Mouse (Mus musculus): ENCODE data around the gene Fam160b1. TPM values are rescaled to one million over a fixed set of nuclear protein-coding genes. Genes with fewer than 3 reads are reported as not detected.

Fam160b1 gene
- polyA plus RNA-seq (2021): 21.5 TPM

DNA sequence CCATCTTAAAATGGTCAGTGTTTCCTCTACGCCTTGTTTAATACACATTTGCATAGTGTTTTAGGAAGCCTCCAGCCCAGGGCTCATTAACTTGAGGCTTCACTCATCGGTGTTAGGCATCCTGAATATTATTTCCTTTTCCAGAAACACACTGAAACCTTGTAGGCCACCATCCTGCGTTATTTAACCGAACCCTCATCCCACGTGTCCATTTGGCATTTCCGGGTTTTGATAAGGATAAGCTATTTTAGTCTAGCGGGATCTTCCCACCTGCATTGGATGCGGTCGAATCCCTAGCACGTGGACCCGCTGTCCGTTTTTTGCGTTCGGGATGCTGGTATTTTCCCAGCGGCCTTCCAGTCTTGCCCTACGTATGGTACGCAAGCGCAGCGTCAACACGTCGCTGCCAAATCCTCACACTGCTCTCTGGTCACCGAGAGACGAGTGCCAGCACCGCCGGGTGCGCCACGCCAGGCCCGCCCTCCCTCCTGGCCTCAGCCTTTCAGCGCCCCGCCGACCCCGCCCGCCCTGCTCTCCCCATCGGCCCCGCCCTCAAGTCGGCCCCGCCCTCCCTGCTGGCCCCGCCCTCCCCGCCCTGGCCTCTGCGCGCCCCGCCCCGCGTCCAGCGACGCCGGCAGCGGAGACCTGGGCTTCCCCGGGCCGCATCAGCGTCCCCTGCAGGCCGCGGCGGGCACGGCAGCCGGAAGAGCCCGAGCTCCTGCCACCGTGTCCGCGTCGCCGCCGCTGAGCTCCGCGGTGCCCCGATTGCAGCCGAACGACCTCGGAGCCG is at the start of gene Fam160b1:
TSS of gene Fam160b1 (plus strand) at position 340 of the 790 bp plus-strand sequence.
- peak; percentile 89 for ATAC-seq
- peak; percentile 71 for DNase-seq (ENCODE audit: low read depth, low spot score)
- POLR2A ChIA-PET: interaction anchor here (1.0 kb wide), 1 partner anchor 199 kb away, joined by 5 read pairs; no protein-coding TSS in a partner anchor
- in situ Hi-C loops (cut with MboI; ENCODE audit: low pct_unique_long_range_greater_than_20kb): no loop called here
- CTCF ChIA-PET: interaction anchor here (0.6 to 2.7 kb wide), 7 partner anchors 11 to 198 kb away, joined by 3 to 10 read pairs (median 3); partner anchors contain the start of gene Ablim1
- no peaks in the 10 kb centered on the region for H3K27me3 ChIP-seq
- peak; percentile 100 for TF ChIP-seq CTCF (IDR thresholded peaks at IDR 0.05)

DNA sequence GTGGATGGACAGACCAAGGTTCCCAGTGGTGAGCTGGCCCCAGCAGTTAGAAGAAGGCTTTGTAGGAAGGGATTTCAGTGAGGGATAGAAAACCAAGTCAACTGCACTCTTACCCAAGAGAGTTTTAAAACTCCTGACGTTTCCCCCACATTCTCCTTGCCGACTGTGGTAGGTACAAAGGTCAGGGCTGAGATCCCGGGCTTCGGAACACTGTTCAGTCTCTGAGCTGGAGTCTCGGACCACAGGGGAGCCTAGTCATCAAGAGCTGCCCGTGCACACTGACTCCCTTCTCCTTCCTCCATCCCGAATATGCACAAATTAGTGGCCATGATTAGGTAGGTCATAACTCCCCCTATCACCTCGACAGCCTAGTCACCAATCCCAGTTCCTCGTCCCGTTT is 47.3 kb upstream of the Fam160b1 start:
- TF ChIP-seq CTCF (IDR thresholded peaks at IDR 0.05): no peak
- DNase-seq (ENCODE audit: low read depth, low spot score): no peak
- ATAC-seq: no peak
- no peaks in the 10 kb centered on the region for H3K27me3 ChIP-seq
- in situ Hi-C loops (cut with MboI; ENCODE audit: low pct_unique_long_range_greater_than_20kb): no loop called here
- CTCF ChIA-PET: interaction anchor here (0.9 to 2.8 kb wide), 7 partner anchors 17 to 151 kb away, joined by 3 to 8 read pairs (median 3); no protein-coding TSS in a partner anchor
- POLR2A ChIA-PET: interaction anchor here (1.0 to 2.0 kb wide), 3 partner anchors 16 to 40 kb away, joined by 4 to 7 read pairs (median 4); no protein-coding TSS in a partner anchor

GRCm38 (mm10) chr19:57313891-57314345 is 46.6 kb upstream of the Fam160b1 start:
- DNase-seq (ENCODE audit: low read depth, low spot score): no peak
- no peaks in the 10 kb centered on the region for H3K27me3 ChIP-seq
- TF ChIP-seq CTCF (IDR thresholded peaks at IDR 0.05): no peak
- no peak for ATAC-seq
- in situ Hi-C loops (cut with MboI; ENCODE audit: low pct_unique_long_range_greater_than_20kb): no loop called here
- ChIA-PET POLR2A (interaction anchor here (0.9 to 2.0 kb wide), 11 partner anchors 11 to 152 kb away, joined by 3 to 7 read pairs (median 4); no protein-coding TSS in a partner anchor), CTCF (interaction anchor here (0.9 to 2.8 kb wide), 10 partner anchors 15 to 165 kb away, joined by 3 to 8 read pairs (median 3); partner anchors contain the start of gene Fam160b1)

- DNase-seq (ENCODE audit: low read depth, low spot score): no peak
- peak; percentile 69 for TF ChIP-seq CTCF (IDR thresholded peaks at IDR 0.05)
- in situ Hi-C loops (cut with MboI; ENCODE audit: low pct_unique_long_range_greater_than_20kb): no loop called here
Observed at GRCm38 (mm10) chr19:57314346-57315012, 46.0 kb upstream of the Fam160b1 start, which contains the start of gene Ablim1. Ablim1 (minus strand) TSS chr19:57314919.

DNA sequence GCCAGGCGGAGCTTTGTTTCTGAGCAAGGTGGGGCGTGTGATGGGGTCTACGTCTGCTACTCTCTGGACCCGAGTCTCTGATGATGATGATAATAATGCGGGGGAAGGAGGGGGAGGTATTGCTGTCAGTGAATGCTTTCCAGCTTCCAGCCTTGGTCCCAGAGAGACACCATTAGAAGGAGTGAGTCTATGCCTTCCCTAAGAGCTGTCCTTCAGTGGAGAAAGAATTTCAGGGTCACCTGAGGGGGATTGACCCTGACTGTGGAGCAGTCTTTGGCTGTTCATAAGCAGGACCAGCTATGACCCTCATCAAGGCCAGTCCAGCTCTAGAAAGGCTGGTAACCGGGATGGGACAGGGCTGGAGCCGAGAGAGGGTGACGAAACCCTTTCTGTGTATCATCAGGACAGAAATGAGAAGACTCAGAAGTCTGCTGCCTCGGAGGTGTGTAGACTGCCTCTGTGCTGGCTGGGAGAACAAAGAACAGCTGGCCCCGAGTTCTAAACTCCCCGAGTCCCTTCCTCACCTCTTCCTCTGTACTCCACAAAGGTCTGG is 45.4 kb upstream of the Fam160b1 start:
- no peak for TF ChIP-seq CTCF (IDR thresholded peaks at IDR 0.05)
- CTCF ChIA-PET: interaction anchor here (0.8 to 2.8 kb wide), 10 partner anchors 9 to 124 kb away, joined by 3 to 8 read pairs (median 3); no protein-coding TSS in a partner anchor
- ATAC-seq: no peak
- POLR2A ChIA-PET: interaction anchor here (0.7 to 2.0 kb wide), 6 partner anchors 10 to 153 kb away, joined by 3 to 7 read pairs (median 4); no protein-coding TSS in a partner anchor
- in situ Hi-C loops (cut with MboI; ENCODE audit: low pct_unique_long_range_greater_than_20kb): no loop called here
- H3K27me3 ChIP-seq: no peaks in the 10 kb centered on the region
- DNase-seq (ENCODE audit: low read depth, low spot score): no peak

More at GRCm38 (mm10) chr19:57314346-57315012, 46.0 kb upstream of the Fam160b1 start, which contains the start of gene Ablim1:
- ATAC-seq: peak; percentile 88
- ChIA-PET POLR2A (interaction anchor here (0.8 to 2.0 kb wide), 12 partner anchors 10 to 152 kb away, joined by 3 to 7 read pairs (median 4); no protein-coding TSS in a partner anchor), CTCF (interaction anchor here (0.8 to 2.8 kb wide), 16 partner anchors 9 to 166 kb away, joined by 3 to 8 read pairs (median 3); partner anchors contain the start of gene Fam160b1)
- H3K27me3 ChIP-seq: no peaks in the 10 kb centered on the region

DNA sequence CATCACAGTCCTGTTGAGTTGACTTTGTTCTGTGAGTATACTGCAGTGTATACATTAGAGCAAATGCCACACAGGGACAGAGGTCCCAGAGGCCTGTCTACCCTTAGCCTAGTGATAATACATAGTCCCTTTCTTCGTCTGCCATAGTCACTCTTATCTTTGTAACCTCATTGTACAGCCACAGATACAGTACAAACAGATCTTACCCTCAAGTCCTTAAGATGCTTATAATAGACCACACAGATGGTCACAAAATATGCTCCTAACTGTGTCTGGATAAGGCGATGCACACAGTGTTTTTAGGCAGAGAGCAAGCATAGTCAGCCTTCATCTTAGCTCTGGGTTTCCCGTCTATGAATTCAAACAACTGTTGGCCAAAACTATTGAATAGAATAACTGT is 43.9 kb upstream of the Fam160b1 start:
- in situ Hi-C loops (cut with MboI; ENCODE audit: low pct_unique_long_range_greater_than_20kb): no loop called here

DNA sequence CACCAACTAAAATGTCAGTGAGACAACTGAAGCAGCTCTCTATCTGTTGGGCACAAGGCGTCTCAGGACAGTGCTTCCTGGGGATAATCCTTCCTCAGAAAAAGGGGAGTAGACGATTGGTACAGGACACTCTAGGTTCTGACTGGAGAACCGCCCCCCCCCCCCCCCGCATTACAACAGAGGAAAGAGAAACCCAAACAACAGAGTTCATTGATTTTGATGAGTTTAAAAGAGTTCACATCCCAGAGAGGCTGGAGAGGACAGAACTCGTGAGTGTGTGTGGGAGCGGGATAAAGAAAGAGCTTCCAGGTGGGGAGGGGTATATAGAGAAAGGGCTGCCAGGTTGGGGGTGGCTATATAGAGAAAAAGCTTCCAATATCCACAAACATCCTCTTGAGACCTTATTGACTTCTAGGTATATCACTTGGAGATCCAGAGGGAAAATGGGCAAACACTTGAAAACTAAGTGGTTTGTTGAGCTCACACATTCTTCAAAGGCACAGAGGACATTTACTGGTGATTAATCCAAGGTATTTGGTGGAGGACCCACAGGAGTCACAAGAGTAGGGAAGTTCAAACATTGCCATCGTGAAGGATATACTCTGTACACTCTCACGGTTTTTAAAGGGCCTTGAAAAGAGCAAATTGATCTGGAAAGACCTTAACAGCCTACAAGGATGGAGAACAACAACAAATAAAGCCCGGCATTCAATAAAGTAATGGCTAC is 39.7 kb upstream of the Fam160b1 start:
- ChIA-PET CTCF (interaction anchor here (1.3 to 2.5 kb wide), 4 partner anchors 8 to 127 kb away, joined by 3 to 9 read pairs (median 5); no protein-coding TSS in a partner anchor), POLR2A (no interaction called here)
- in situ Hi-C loops (cut with MboI; ENCODE audit: low pct_unique_long_range_greater_than_20kb): loop anchor here (5.0 kb wide), 2 partner anchors 64 to 159 kb away; no protein-coding TSS in a partner anchor
- no peak for ATAC-seq
- DNase-seq (ENCODE audit: low read depth, low spot score): no peak
- H3K27me3 ChIP-seq: no peaks in the 10 kb centered on the region
- no peak for TF ChIP-seq CTCF (IDR thresholded peaks at IDR 0.05)

More for the DNA sequence above, 43.9 kb upstream of the Fam160b1 start:
- DNase-seq (ENCODE audit: low read depth, low spot score) (no peak), ATAC-seq (no peak)
- POLR2A ChIA-PET: interaction anchor here (0.8 kb wide), 1 partner anchor 155 kb away, joined by 3 read pairs; no protein-coding TSS in a partner anchor
- CTCF ChIA-PET: interaction anchor here (1.2 to 1.5 kb wide), 2 partner anchors 155 to 156 kb away, joined by 3 read pairs; no protein-coding TSS in a partner anchor
- H3K27me3 ChIP-seq: no peaks in the 10 kb centered on the region
- no peak for TF ChIP-seq CTCF (IDR thresholded peaks at IDR 0.05)

- ATAC-seq (no peak), DNase-seq (ENCODE audit: low read depth, low spot score) (peak; percentile 42)
- POLR2A ChIA-PET: no interaction called here
- CTCF ChIA-PET: interaction anchor here (1.1 to 2.0 kb wide), 3 partner anchors 123 to 130 kb away, joined by 3 to 4 read pairs (median 4); no protein-coding TSS in a partner anchor
- in situ Hi-C loops (cut with MboI; ENCODE audit: low pct_unique_long_range_greater_than_20kb): loop anchor here (5.0 kb wide), 2 partner anchors 65 to 160 kb away; no protein-coding TSS in a partner anchor
- no peaks in the 10 kb centered on the region for H3K27me3 ChIP-seq
- TF ChIP-seq CTCF (IDR thresholded peaks at IDR 0.05): no peak
Observed at GRCm38 (mm10) chr19:57321839-57322238, 38.6 kb upstream of the Fam160b1 start.

DNA sequence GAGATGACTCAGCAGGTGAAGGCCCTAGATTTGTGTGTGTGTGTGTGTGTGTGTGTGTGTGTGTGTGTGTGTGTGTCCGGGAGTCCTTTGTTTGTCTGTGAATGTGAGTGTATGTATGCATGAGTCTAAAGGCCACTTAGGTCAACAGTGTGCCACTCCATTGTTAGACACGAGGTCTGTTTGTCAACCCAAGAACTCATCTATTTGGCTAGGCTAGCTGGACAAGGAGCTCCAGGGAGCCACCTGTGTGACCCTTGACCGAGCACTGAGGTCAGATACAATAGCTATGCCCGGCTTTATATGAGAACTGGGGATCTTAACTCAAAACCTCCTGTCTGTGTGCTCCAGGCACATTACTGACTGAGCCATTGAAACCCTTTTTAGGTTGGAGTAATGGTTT is 38.0 kb upstream of the Fam160b1 start:
- DNase-seq (ENCODE audit: low read depth, low spot score) (no peak), ATAC-seq (no peak)
- no peak for TF ChIP-seq CTCF (IDR thresholded peaks at IDR 0.05)
- H3K27me3 ChIP-seq: no peaks in the 10 kb centered on the region
- in situ Hi-C loops (cut with MboI; ENCODE audit: low pct_unique_long_range_greater_than_20kb): loop anchor here (5.0 kb wide), 2 partner anchors 65 to 160 kb away; no protein-coding TSS in a partner anchor
- CTCF ChIA-PET: interaction anchor here (0.7 to 2.0 kb wide), 5 partner anchors 124 to 184 kb away, joined by 3 to 4 read pairs (median 4); no protein-coding TSS in a partner anchor
- POLR2A ChIA-PET: no interaction called here
